Mouse (Mus musculus): ENCODE measurements around the gene Gm37240. TPM values are rescaled to one million over a fixed set of nuclear protein-coding genes. Genes with fewer than 3 reads are reported as not detected.
A peak's percentile ranks its signal among the peaks of the same experiment; 100 is the strongest.

Gene Gm37240
- polyA plus RNA-seq, 1 experiment from 2014 or later: 3.2 TPM

GRCm38 (mm10) chr3:84474981-84475775, 1412.1 kb downstream of the Gm37240 start:
- H3K36me3 ChIP-seq (replicated peaks; ENCODE audit: control insufficient read depth, insufficient read depth, low read depth, low read length): no peaks in the 10 kb centered on the region
- peaks cover 20% of the 10 kb centered on the region for H3K27me3 ChIP-seq (ENCODE audit: control insufficient read depth, insufficient read depth, low read length)
- H3K9ac ChIP-seq (replicated peaks; ENCODE audit: low read length): no peak overlapping the region
- H3K4me1 ChIP-seq (ENCODE audit: control insufficient read depth, insufficient read depth, low read length): peaks cover 3% of the 10 kb centered on the region; the same call in 1 of the 2 replicates
- H3K27ac ChIP-seq (replicated peaks; ENCODE audit: low read depth, low read length): no peak overlapping the region
- ATAC-seq (replicated peaks; ENCODE audit: insufficient number of reproducible peaks, low FRiP score, low TSS enrichment, low read depth): no peak
- DNase-seq (ENCODE audit: low spot score): no peak
- H3K4me3 ChIP-seq (ENCODE audit: low read depth, low read length): no peak overlapping the region
- WGBS: 82% methylated on average over 12 of the region's 12 CpGs
- H3K4me2 ChIP-seq (ENCODE audit: low read depth, low read length): no peak overlapping the region
- no peaks in the 10 kb centered on the region for H3K9me3 ChIP-seq (replicated peaks; ENCODE audit: control insufficient read depth, low read length)

- H3K27ac ChIP-seq (replicated peaks; ENCODE audit: low read depth, low read length): no peak overlapping the region
- WGBS: 83% methylated on average over 6 of the region's 6 CpGs
- no peak overlapping the region for H3K4me2 ChIP-seq (ENCODE audit: low read depth, low read length)
- no peak overlapping the region for H3K4me3 ChIP-seq (ENCODE audit: low read depth, low read length)
- no peaks in the 10 kb centered on the region for H3K9me3 ChIP-seq (replicated peaks; ENCODE audit: control insufficient read depth, low read length)
- no peak for ATAC-seq (replicated peaks; ENCODE audit: insufficient number of reproducible peaks, low FRiP score, low TSS enrichment, low read depth)
- H3K4me1 ChIP-seq (ENCODE audit: control insufficient read depth, insufficient read depth, low read length): no peaks in the 10 kb centered on the region; the same call in 1 of the 2 replicates
- H3K9ac ChIP-seq (replicated peaks; ENCODE audit: low read length): no peak overlapping the region
- DNase-seq (ENCODE audit: low spot score): no peak
- no peaks in the 10 kb centered on the region for H3K36me3 ChIP-seq (replicated peaks; ENCODE audit: control insufficient read depth, insufficient read depth, low read depth, low read length)
- H3K27me3 ChIP-seq (ENCODE audit: control insufficient read depth, insufficient read depth, low read length): peaks cover 18% of the 10 kb centered on the region
Observed at GRCm38 (mm10) chr3:84474398-84474797, 1412.9 kb downstream of the Gm37240 start.

- WGBS: 60% methylated on average over 5 of the region's 5 CpGs
- peaks cover under 1% of the 10 kb centered on the region; the same call in 1 of the 2 replicates for H3K4me1 ChIP-seq (ENCODE audit: control insufficient read depth, insufficient read depth, low read length)
- H3K4me2 ChIP-seq (ENCODE audit: low read depth, low read length): no peak overlapping the region
- no peaks in the 10 kb centered on the region for H3K9me3 ChIP-seq (replicated peaks; ENCODE audit: control insufficient read depth, low read length)
- ATAC-seq (replicated peaks; ENCODE audit: insufficient number of reproducible peaks, low FRiP score, low TSS enrichment, low read depth): no peak
- H3K27me3 ChIP-seq (ENCODE audit: control insufficient read depth, insufficient read depth, low read length): peaks cover 4% of the 10 kb centered on the region
- no peak overlapping the region for H3K27ac ChIP-seq (replicated peaks; ENCODE audit: low read depth, low read length)
- no peak overlapping the region for H3K4me3 ChIP-seq (ENCODE audit: low read depth, low read length)
- no peaks in the 10 kb centered on the region for H3K36me3 ChIP-seq (replicated peaks; ENCODE audit: control insufficient read depth, insufficient read depth, low read depth, low read length)
- no peak overlapping the region for H3K9ac ChIP-seq (replicated peaks; ENCODE audit: low read length)
- DNase-seq (ENCODE audit: low spot score): no peak
Observed at GRCm38 (mm10) chr3:84472955-84473354, 1414.4 kb downstream of the Gm37240 start.

GRCm38 (mm10) chr3:84472527-84472926, 1414.8 kb downstream of the Gm37240 start:
- no peak overlapping the region for H3K4me2 ChIP-seq (ENCODE audit: low read depth, low read length)
- peaks cover 4% of the 10 kb centered on the region for H3K27me3 ChIP-seq (ENCODE audit: control insufficient read depth, insufficient read depth, low read length)
- no peak overlapping the region for H3K27ac ChIP-seq (replicated peaks; ENCODE audit: low read depth, low read length)
- WGBS: 55% methylated on average over 3 of the region's 3 CpGs
- no peaks in the 10 kb centered on the region for H3K36me3 ChIP-seq (replicated peaks; ENCODE audit: control insufficient read depth, insufficient read depth, low read depth, low read length)
- peaks cover 2% of the 10 kb centered on the region; the same call in 1 of the 2 replicates for H3K4me1 ChIP-seq (ENCODE audit: control insufficient read depth, insufficient read depth, low read length)
- H3K9me3 ChIP-seq (replicated peaks; ENCODE audit: control insufficient read depth, low read length): no peaks in the 10 kb centered on the region
- ATAC-seq (replicated peaks; ENCODE audit: insufficient number of reproducible peaks, low FRiP score, low TSS enrichment, low read depth) (no peak), DNase-seq (ENCODE audit: low spot score) (no peak)
- H3K4me3 ChIP-seq (ENCODE audit: low read depth, low read length): no peak overlapping the region
- H3K9ac ChIP-seq (replicated peaks; ENCODE audit: low read length): no peak overlapping the region

- no peaks in the 10 kb centered on the region for H3K9me3 ChIP-seq (replicated peaks; ENCODE audit: control insufficient read depth, low read length)
- H3K4me2 ChIP-seq (ENCODE audit: low read depth, low read length): no peak overlapping the region
- WGBS: 89% methylated on average over 4 of the region's 4 CpGs
- H3K4me3 ChIP-seq (ENCODE audit: low read depth, low read length): no peak overlapping the region
- no peak overlapping the region for H3K27ac ChIP-seq (replicated peaks; ENCODE audit: low read depth, low read length)
- DNase-seq (ENCODE audit: low spot score): no peak
- H3K9ac ChIP-seq (replicated peaks; ENCODE audit: low read length): no peak overlapping the region
- no peaks in the 10 kb centered on the region for H3K27me3 ChIP-seq (ENCODE audit: control insufficient read depth, insufficient read depth, low read length)
- peaks cover 2% of the 10 kb centered on the region; the same call in 1 of the 2 replicates for H3K4me1 ChIP-seq (ENCODE audit: control insufficient read depth, insufficient read depth, low read length)
- no peak for ATAC-seq (replicated peaks; ENCODE audit: insufficient number of reproducible peaks, low FRiP score, low TSS enrichment, low read depth)
- no peaks in the 10 kb centered on the region for H3K36me3 ChIP-seq (replicated peaks; ENCODE audit: control insufficient read depth, insufficient read depth, low read depth, low read length)
Observed at GRCm38 (mm10) chr3:84471146-84471545, 1416.2 kb downstream of the Gm37240 start.

- no peaks in the 10 kb centered on the region for H3K27me3 ChIP-seq (ENCODE audit: control insufficient read depth, insufficient read depth, low read length)
- no peaks in the 10 kb centered on the region for H3K36me3 ChIP-seq (replicated peaks; ENCODE audit: control insufficient read depth, insufficient read depth, low read depth, low read length)
- H3K4me2 ChIP-seq (ENCODE audit: low read depth, low read length): no peak overlapping the region
- H3K27ac ChIP-seq (replicated peaks; ENCODE audit: low read depth, low read length): no peak overlapping the region
- no peak overlapping the region for H3K9ac ChIP-seq (replicated peaks; ENCODE audit: low read length)
- no peak overlapping the region for H3K4me3 ChIP-seq (ENCODE audit: low read depth, low read length)
- 0 out of 2 replicates have a peak, but pooled peaks cover 2% of the 10 kb centered on the region for H3K4me1 ChIP-seq (ENCODE audit: control insufficient read depth, insufficient read depth, low read length)
- no peak for DNase-seq (ENCODE audit: low spot score)
- ATAC-seq (replicated peaks; ENCODE audit: insufficient number of reproducible peaks, low FRiP score, low TSS enrichment, low read depth): no peak
- WGBS: 33% methylated on average over 4 of the region's 4 CpGs
- H3K9me3 ChIP-seq (replicated peaks; ENCODE audit: control insufficient read depth, low read length): no peaks in the 10 kb centered on the region
Observed at GRCm38 (mm10) chr3:84468111-84468453, 1419.2 kb downstream of the Gm37240 start.

- Histone ChIP-seq H3K4me3 (ENCODE audit: low read depth, low read length) (no peak overlapping the region), H3K4me2 (ENCODE audit: low read depth, low read length) (no peak overlapping the region), H3K9me3 (replicated peaks; ENCODE audit: control insufficient read depth, low read length) (no peaks in the 10 kb centered on the region), H3K36me3 (replicated peaks; ENCODE audit: control insufficient read depth, insufficient read depth, low read depth, low read length) (no peaks in the 10 kb centered on the region), H3K27me3 (ENCODE audit: control insufficient read depth, insufficient read depth, low read length) (no peaks in the 10 kb centered on the region), H3K27ac (replicated peaks; ENCODE audit: low read depth, low read length) (no peak overlapping the region), H3K4me1 (ENCODE audit: control insufficient read depth, insufficient read depth, low read length) (0 out of 2 replicates have a peak, but pooled peaks cover 2% of the 10 kb centered on the region), H3K9ac (replicated peaks; ENCODE audit: low read length) (no peak overlapping the region)
- 0 out of 2 replicates have a peak, but pooled peaks have one; percentile 49 for ATAC-seq (replicated peaks; ENCODE audit: insufficient number of reproducible peaks, low FRiP score, low TSS enrichment, low read depth)
- 65% methylated on average over 10 of the region's 10 CpGs for WGBS
- no peak for DNase-seq (ENCODE audit: low spot score)
Observed at GRCm38 (mm10) chr3:84467419-84468110, 1419.8 kb downstream of the Gm37240 start.
